ENCODE assay signal across 9 mouse cellular contexts in genomic region chr4:114843097-114843721, GRCm38 (mm10). TPM values are rescaled to one million over a fixed set of nuclear protein-coding genes. Genes with fewer than 3 reads are reported as not detected.
DNase-seq lines count a peak whose midpoint lies in the region; ATAC-seq and TF ChIP-seq lines count a peak whose summit lies in the region.
"Had no signal": no experiment of that assay in that cellular context is flagged by ENCODE, and none has a peak within 500 bp of the region (broad histone marks: within the 10 kb centered on the region; RNA-seq: fewer than 3 reads in every experiment).

No protein-coding gene starts in this region.

- H3K4me1 ChIP-seq in E14TG2a.4 (replicated peaks; ENCODE audit: low read depth, low read length) = peaks cover 7% of the 10 kb centered on the region
- peaks cover 14% of the 10 kb centered on the region for H3K4me1 ChIP-seq in hindbrain, embryonic 10.5 days (replicated peaks)
- peaks cover 4% of the 10 kb centered on the region; the same call in 1 of the 2 replicates for H3K4me1 ChIP-seq in liver, embryonic 12.5 days
- H3K4me1 ChIP-seq in stomach, embryonic 15.5 days = peaks cover 7% of the 10 kb centered on the region

- H3K9ac ChIP-seq in liver, embryonic 12.5 days = 0 out of 2 replicates have a peak overlapping the region, but pooled peaks have one; percentile 4
- peak overlapping the region; percentile 27; the same call in 1 of the 2 replicates for H3K9ac ChIP-seq in stomach, embryonic 15.5 days

- H3K27ac ChIP-seq in gastrocnemius, adult 2 months = no peak overlapping the region
- peak overlapping the region; percentile 50; the same call in 1 of the 2 replicates for H3K27ac ChIP-seq in hindbrain, embryonic 10.5 days
- H3K27ac ChIP-seq in liver, embryonic 12.5 days = no peak overlapping the region
- H3K27ac ChIP-seq in stomach, embryonic 15.5 days = no peak overlapping the region

- peak overlapping the region; percentile 49 for H3K4me2 ChIP-seq in liver, embryonic 12.5 days
- peak overlapping the region; percentile 83 for H3K4me2 ChIP-seq in stomach, embryonic 15.5 days

- WGBS in hindbrain, embryonic 10.5 days = under 1% methylated on average over 51 of the region's 51 CpGs
- WGBS in liver, embryonic 12.5 days (ENCODE audit: insufficient replicate concordance) = 4% methylated on average over 51 of the region's 51 CpGs
- WGBS in stomach, embryonic 15.5 days = 1% methylated on average over 51 of the region's 51 CpGs

- intact Hi-C loops in gastrocnemius, adult 2 months (cut with DNase I) = no loop called here

- H3K27me3 ChIP-seq in E14TG2a.4 (ENCODE audit: insufficient read depth, low read length) = peaks cover 88% of the 10 kb centered on the region
- H3K27me3 ChIP-seq in hindbrain, embryonic 10.5 days (ENCODE audit: insufficient read depth, poor library complexity, severe bottlenecking) = peaks cover 91% of the 10 kb centered on the region
- peaks cover 76% of the 10 kb centered on the region for H3K27me3 ChIP-seq in liver, embryonic 12.5 days (replicated peaks)
- peaks cover 22% of the 10 kb centered on the region for H3K27me3 ChIP-seq in stomach, embryonic 15.5 days (replicated peaks)

- no peak for ATAC-seq in liver, embryonic 12.5 days
- ATAC-seq in stomach, embryonic 15.5 days (ENCODE audit: insufficient read depth, low FRiP score, low read depth) = peak; percentile 68

- H3K36me3 ChIP-seq in E14TG2a.4 (ENCODE audit: insufficient read depth, low read length) = no peaks in the 10 kb centered on the region
- H3K36me3 ChIP-seq in hindbrain, embryonic 10.5 days = no peaks in the 10 kb centered on the region
- no peaks in the 10 kb centered on the region for H3K36me3 ChIP-seq in liver, embryonic 12.5 days
- no peaks in the 10 kb centered on the region for H3K36me3 ChIP-seq in stomach, embryonic 15.5 days

- peak overlapping the region; percentile 40 for H3K4me3 ChIP-seq in gastrocnemius, adult 2 months
- peak overlapping the region; percentile 71 for H3K4me3 ChIP-seq in E14TG2a.4 (replicated peaks; ENCODE audit: low read length)
- peak overlapping the region; percentile 51 for H3K4me3 ChIP-seq in hindbrain, embryonic 10.5 days
- H3K4me3 ChIP-seq in liver, embryonic 12.5 days = peak overlapping the region; percentile 22; the same call in 1 of the 2 replicates
- peak overlapping the region; percentile 40 for H3K4me3 ChIP-seq in stomach, embryonic 15.5 days (replicated peaks)

- no peak for DNase-seq in gastrocnemius, adult 2 months
- DNase-seq in gastrocnemius, adult 8-10 months (ENCODE audit: low spot score in 2 of 2) = no peak
- peak; percentile 43 for DNase-seq in hindbrain, embryonic 10.5 days (ENCODE audit: low spot score)
- DNase-seq in layer of hippocampus, adult 11-12 months (ENCODE audit: low spot score) = no peak
- DNase-seq in frontal cortex, postnatal 14 days (ENCODE audit: low spot score in 2 of 2) = no peak

- TF ChIP-seq CTCF in gastrocnemius, adult 2 months (IDR thresholded peaks at IDR 0.05) = no peak
- TF ChIP-seq CTCF in E14TG2a.4 (conservative IDR thresholded peaks at IDR 0.05; ENCODE audit: low read length) = no peak

- no peaks in the 10 kb centered on the region; the same call in 1 of the 2 replicates for H3K9me3 ChIP-seq in E14TG2a.4 (ENCODE audit: low read length)
- 0 out of 2 replicates have a peak, but pooled peaks cover 5% of the 10 kb centered on the region for H3K9me3 ChIP-seq in hindbrain, embryonic 10.5 days
- H3K9me3 ChIP-seq in liver, embryonic 12.5 days (replicated peaks) = 0 out of 2 replicates have a peak, but pooled peaks cover 2% of the 10 kb centered on the region
- H3K9me3 ChIP-seq in stomach, embryonic 15.5 days = no peaks in the 10 kb centered on the region

RNA-seq across cellular contexts. Expression of gene Gm12830, which starts 21.7 kb away (rescaled TPM):
- total RNA-seq in gastrocnemius, adult 2 months (2021) = not detected
- total RNA-seq in gastrocnemius, adult 8-10 months (2022) = not detected
- polyA plus RNA-seq in hindbrain, embryonic 10.5 days (2016; fragmentation: Nextera tagmentation; extraction: Ambion mirVana) = not detected in 2 replicates
- polyA plus RNA-seq in liver, embryonic 12.5 days (2016; fragmentation: Nextera tagmentation; extraction: Ambion mirVana) = not detected in 2 replicates
- polyA plus RNA-seq in stomach, embryonic 15.5 days (2015; fragmentation: Nextera tagmentation; extraction: Ambion mirVana) = not detected in 2 replicates
- total RNA-seq: neutrophil, adult 5-6 weeks had no signal
